Mouse (Mus musculus): ENCODE measurements around the gene Vmac.

GRCm38 (mm10) chr17:56754271-56755185 is 36.7 kb upstream of the Vmac start:
- TF ChIP-seq CTCF (IDR thresholded peaks at IDR 0.05; ENCODE audit: control insufficient read depth, insufficient read depth, insufficient read length) (no peak), USF1 (IDR thresholded peaks at IDR 0.05; ENCODE audit: low read depth) (no peak), MAX (IDR thresholded peaks at IDR 0.05) (no peak), CEBPB (IDR thresholded peaks at IDR 0.05; ENCODE audit: low read depth) (no peak), FOSL1 (IDR thresholded peaks at IDR 0.05; ENCODE audit: insufficient read depth, low read length, poor library complexity, severe bottlenecking) (no peak), MYOG (IDR thresholded peaks at IDR 0.05; ENCODE audit: control insufficient read depth, extremely low read depth, insufficient read length) (no peak)
